Mouse (Mus musculus): ENCODE measurements around the gene Selenov. TPM values are rescaled to one million over a fixed set of nuclear protein-coding genes. Genes with fewer than 3 reads are reported as not detected.

The Selenov gene
- polyA plus RNA-seq, 1 experiment from 2014 or later, result not detected

DNA sequence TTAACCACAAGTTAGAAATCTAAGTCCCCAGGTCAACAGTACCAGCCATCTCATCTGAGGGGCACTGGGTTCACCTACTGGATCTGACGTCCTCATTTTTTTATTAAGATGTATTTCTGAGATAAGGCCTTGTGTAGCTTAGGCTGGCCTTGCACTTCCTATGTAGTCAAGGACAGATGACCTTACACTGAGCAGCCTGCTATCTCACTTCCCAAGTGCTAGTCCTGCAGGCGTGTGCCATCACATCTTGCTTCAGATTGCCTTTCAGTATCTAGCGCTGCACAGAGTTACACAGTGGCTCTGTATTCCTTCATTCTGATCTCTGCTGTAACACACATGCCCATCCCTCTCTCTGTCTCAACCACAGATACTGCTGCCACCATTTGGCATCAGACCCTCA lies 27.1 kb upstream of the Selenov start:
- H3K4me2 ChIP-seq, result no peak overlapping the region
- H3K9ac ChIP-seq, result no peak overlapping the region
- no peak for ATAC-seq (replicated peaks; ENCODE audit: insufficient number of reproducible peaks, insufficient read depth, low FRiP score, low read depth)
- peaks cover 90% of the 10 kb centered on the region for H3K36me3 ChIP-seq
- 83% methylated on average over 3 of the region's 3 CpGs for WGBS
- H3K4me1 ChIP-seq (replicated peaks), result no peaks in the 10 kb centered on the region
- no peaks in the 10 kb centered on the region for H3K9me3 ChIP-seq (replicated peaks)
- no peak overlapping the region for H3K4me3 ChIP-seq
- H3K27me3 ChIP-seq, result no peaks in the 10 kb centered on the region
- no peak overlapping the region for H3K27ac ChIP-seq

DNA sequence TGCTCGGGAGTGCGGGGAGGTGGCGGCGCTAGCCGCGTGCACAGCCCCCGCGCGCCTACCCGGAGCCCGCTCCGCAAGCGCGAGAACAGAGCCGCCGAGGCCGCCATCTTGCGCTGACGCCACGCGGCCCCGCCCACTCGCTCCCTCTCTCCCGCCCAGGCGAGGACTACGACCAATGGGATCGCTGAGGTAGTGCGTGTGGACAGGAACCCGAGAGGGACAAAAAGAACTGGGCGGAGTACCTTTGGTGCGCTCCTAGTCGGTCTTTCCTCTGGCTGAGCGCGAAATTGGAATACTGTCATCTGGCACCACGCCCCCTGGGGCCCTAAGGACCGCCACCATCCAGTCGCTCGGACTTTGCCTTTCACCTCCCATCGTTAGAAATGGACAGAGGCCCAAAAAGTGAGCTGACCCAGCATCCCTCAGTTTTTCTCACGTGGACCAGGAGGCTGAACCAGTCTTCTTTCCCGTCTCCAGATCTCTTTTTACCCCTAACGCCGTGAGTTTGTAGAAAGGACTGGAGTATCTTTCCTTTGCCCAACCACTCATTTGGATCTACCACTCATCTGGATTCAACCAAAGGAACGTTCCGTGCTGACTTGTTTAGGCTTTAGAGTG lies 21.0 kb upstream of the Selenov start, which contains the start of gene Timm50:
TSS of gene Timm50 (minus strand) at position 147 of the 618 bp plus-strand sequence.
- H3K4me3 ChIP-seq, result peak within 1 kb of the TSS; percentile 86
- peaks cover 61% of the 10 kb centered on the region for H3K36me3 ChIP-seq

DNA sequence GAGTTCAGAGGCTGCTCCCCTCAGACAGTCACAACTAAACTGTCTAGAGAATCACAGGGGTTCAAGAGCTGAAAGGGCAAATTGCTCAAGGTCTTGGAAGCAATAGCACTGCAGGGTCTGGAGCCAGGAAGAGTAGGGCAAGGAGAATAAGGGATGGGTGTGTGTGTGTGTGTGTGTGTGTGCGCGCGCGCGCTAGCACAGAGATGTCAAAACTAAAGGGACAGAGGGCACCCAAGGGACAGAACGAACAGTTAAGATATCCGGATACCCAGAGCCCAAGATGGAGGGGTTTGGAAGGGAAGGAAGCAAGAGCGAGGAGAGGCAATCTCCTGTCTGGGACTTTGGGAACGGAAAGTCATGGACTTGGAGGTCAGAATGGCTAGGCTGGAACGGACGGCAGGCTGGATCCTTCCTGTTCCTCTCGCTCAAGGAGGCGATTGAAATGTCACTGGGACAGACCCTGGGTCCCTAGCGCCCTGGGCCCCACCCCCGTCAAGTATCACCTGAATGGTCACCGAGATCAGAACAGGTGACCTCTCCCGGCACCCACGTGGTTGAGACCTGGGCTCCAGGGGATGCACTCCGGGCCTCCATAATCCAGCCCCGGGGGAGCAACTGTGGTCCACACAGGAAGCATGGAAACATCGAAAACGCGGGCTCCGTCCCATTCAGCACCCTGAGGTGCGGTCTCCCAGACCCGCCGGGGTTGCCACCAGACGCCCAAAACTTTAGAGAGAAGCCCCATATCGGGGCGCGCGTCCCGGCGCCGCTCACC lies 20.4 kb upstream of the Selenov start:
- ATAC-seq (replicated peaks; ENCODE audit: insufficient number of reproducible peaks, insufficient read depth, low FRiP score, low read depth), result peak; percentile 51
- H3K9ac ChIP-seq, result peak overlapping the region; percentile 94
- H3K4me3 ChIP-seq, result peak overlapping the region; percentile 86
- H3K27me3 ChIP-seq, result no peaks in the 10 kb centered on the region
- peaks cover 61% of the 10 kb centered on the region for H3K36me3 ChIP-seq
- H3K27ac ChIP-seq, result peak overlapping the region; percentile 75
- peak overlapping the region; percentile 89 for H3K4me2 ChIP-seq
- peaks cover 17% of the 10 kb centered on the region for H3K4me1 ChIP-seq (replicated peaks)
- H3K9me3 ChIP-seq (replicated peaks), result no peaks in the 10 kb centered on the region
- WGBS, result 3% methylated on average over 35 of the region's 35 CpGs

More for the DNA sequence above, 21.0 kb upstream of the Selenov start, which contains the start of gene Timm50:
- Histone ChIP-seq H3K4me2 (peak within 1 kb of the TSS; percentile 89), H3K27ac (peak within 1 kb of the TSS; percentile 75), H3K27me3 (no peaks in the 10 kb centered on the region), H3K9me3 (replicated peaks) (no peaks in the 10 kb centered on the region), H3K9ac (peak within 1 kb of the TSS; percentile 94), H3K4me1 (replicated peaks) (peaks cover 17% of the 10 kb centered on the region)
- ATAC-seq (replicated peaks; ENCODE audit: insufficient number of reproducible peaks, insufficient read depth, low FRiP score, low read depth), result peak; percentile 95
- WGBS, result under 1% methylated on average over 45 of the region's 45 CpGs

DNA sequence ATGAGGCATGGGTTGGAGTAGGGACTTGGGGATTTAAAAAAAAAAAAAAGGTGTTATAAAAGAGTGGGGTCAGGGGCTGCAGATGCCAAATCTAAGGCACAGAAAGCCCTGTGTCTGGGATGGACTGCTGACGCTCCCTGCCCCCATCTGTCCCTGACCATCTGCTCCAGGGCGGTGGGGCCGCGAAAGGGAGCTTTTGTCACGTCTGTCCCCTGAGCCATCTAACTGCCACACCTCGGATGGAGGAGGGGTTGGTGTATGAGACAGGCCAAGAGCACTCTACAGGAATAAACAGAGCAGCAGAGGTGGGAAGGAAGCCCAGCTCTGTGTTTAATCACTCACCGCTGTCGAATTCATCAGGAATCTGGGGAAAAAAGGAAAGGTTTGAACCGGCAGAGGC lies 18.8 kb upstream of the Selenov start:
- Histone ChIP-seq H3K36me3 (peaks cover 61% of the 10 kb centered on the region), H3K9ac (no peak overlapping the region), H3K4me1 (replicated peaks) (peaks cover 17% of the 10 kb centered on the region), H3K27me3 (no peaks in the 10 kb centered on the region), H3K4me3 (no peak overlapping the region), H3K4me2 (no peak overlapping the region), H3K27ac (no peak overlapping the region), H3K9me3 (replicated peaks) (no peaks in the 10 kb centered on the region)
- WGBS, result 65% methylated on average over 9 of the region's 9 CpGs
- ATAC-seq (replicated peaks; ENCODE audit: insufficient number of reproducible peaks, insufficient read depth, low FRiP score, low read depth), result no peak

DNA sequence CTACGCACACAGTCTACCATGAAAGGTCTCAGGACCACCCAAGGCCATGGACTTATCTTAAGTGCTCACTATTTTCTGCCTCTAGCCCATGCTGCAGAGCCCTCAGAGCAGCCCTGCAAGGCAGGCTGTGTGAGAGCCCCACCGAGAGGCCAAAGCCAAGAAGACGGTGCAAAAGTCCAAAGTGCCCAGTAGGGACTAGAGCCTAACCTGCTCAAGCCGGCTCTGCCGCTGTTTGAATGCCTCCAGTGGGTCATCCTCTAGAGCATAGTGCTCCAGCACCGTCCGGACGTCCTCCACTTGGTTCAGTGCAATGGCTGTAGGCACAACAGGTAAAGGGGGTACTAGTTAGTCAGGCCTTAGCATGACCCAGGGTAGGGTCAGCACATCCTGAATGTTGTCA lies 15.2 kb upstream of the Selenov start:
- peaks cover 21% of the 10 kb centered on the region for H3K27me3 ChIP-seq
- peaks cover 54% of the 10 kb centered on the region for H3K36me3 ChIP-seq
- no peak for ATAC-seq (replicated peaks; ENCODE audit: insufficient number of reproducible peaks, insufficient read depth, low FRiP score, low read depth)
- H3K9me3 ChIP-seq (replicated peaks), result no peaks in the 10 kb centered on the region
- H3K4me2 ChIP-seq, result no peak overlapping the region
- whole genome bisulfite sequencing, result 90% methylated on average over 8 of the region's 8 CpGs
- H3K4me1 ChIP-seq (replicated peaks), result peaks cover 22% of the 10 kb centered on the region
- H3K27ac ChIP-seq, result no peak overlapping the region
- H3K4me3 ChIP-seq, result no peak overlapping the region
- no peak overlapping the region for H3K9ac ChIP-seq

DNA sequence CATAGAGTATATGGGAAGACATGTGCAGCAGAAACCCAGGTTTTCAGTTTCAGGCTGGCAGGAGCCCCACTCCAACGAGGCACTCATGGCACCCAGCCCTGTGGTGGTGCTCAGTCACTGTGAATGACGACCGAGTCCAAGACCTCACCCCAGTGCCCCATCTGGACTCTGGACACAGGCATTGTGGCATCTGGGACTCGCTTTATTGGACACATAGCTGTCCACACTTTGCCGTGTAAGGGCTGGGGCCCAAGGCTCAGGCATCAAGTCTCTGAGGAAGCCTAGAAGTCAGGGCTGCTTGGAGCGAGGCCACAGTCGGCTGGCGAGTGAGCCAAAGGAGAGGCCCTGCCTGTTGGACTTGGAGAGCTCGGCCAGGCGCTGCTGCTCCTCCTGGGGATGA lies 14.7 kb upstream of the Selenov start:
- Histone ChIP-seq H3K27ac (no peak overlapping the region), H3K27me3 (peaks cover 27% of the 10 kb centered on the region), H3K4me2 (no peak overlapping the region), H3K9me3 (replicated peaks) (no peaks in the 10 kb centered on the region), H3K9ac (no peak overlapping the region), H3K4me3 (no peak overlapping the region), H3K36me3 (peaks cover 54% of the 10 kb centered on the region), H3K4me1 (replicated peaks) (peaks cover 17% of the 10 kb centered on the region)
- ATAC-seq (replicated peaks; ENCODE audit: insufficient number of reproducible peaks, insufficient read depth, low FRiP score, low read depth), result no peak
- 88% methylated on average over 10 of the region's 10 CpGs for WGBS

DNA sequence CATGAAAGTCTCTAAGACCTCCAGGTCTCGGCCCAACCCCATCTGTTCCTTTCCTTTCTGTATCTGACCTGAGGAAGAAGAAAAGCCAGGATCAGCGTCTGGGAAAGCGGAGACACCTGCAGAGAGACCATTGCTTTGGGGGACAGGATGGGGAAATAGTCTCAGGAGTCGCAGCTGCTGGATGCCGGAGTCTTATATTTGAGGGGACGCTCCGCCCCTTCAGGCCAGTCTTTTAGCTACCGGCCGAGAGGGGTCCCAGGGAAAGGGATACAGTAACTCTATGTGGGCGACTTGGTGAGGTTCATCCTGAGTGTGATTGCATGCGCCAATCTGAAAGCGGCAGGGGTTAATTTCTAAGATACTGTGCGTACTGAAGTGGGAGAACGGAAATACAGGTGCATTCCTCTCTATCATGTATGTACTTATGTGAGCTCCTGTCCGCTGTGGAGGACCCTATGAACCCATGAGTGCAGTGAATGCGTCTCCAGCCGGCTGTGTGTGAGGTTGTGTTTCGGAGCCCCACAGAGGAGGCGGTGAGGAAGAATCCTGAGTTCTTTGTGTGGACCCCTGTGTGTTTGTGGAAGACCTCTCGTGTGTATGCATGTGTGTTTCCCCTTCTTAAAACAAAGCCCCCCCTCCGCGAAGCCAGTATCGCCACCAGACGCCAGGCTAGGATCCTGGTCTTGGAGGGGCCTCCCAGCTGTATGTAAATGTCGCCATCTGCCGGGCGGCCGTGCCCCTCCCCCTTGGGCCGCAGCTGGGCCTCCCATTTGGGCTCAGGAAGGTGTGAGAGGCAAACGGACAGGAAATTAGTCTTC lies 10.8 kb upstream of the Selenov start, which contains the start of gene Dll3:
TSS of gene Dll3 (minus strand) at position 623 of the 818 bp plus-strand sequence.
- H3K27me3 ChIP-seq, result peaks cover 65% of the 10 kb centered on the region
- H3K9ac ChIP-seq, result peak within 1 kb of the TSS; percentile 35

DNA sequence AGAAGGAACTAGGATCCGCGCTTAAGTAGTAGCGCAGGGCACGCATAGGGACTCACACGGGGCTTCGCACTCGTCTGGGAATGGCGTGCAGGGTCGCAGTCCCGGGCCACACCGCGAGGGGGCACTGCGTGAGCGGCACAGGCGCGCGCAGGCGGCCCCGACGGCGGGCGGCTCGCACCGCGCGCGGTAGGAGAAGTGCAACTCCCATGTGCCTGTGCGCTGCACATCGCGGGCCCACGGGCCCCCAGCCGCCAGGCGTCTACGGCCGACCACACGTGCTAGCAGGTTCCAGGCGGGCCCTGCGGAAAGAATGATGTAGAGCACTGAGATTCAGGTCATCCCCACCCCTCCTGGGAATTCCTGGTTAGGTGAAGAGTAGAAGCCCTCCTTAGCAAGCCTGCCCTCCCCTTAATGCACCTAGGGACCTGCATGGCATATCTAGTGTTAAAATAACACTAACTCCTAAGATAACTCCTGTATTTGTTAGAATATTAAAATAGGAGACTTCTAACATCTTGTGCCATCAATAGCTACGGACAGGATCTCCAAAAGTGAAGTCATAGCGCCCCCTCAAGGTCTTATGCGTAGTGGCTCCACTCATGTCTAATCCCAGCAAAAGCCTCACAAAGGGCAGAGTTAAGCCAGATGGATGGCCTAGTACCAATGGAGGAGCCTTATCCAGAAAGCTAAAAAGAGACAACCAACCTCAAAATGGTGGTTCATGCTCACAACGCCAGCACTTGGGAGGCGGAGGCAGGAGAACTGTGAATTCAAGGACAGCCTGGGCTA lies 8.0 kb upstream of the Selenov start:
- Histone ChIP-seq H3K36me3 (no peaks in the 10 kb centered on the region), H3K4me2 (peak overlapping the region; percentile 19; the same call in 1 of the 2 replicates), H3K4me3 (0 out of 2 replicates have a peak overlapping the region, but pooled peaks have one; percentile 14), H3K27me3 (peaks cover 92% of the 10 kb centered on the region), H3K27ac (no peak overlapping the region), H3K4me1 (replicated peaks) (peaks cover 20% of the 10 kb centered on the region), H3K9ac (no peak overlapping the region), H3K9me3 (replicated peaks) (no peaks in the 10 kb centered on the region)
- ATAC-seq (replicated peaks; ENCODE audit: insufficient number of reproducible peaks, insufficient read depth, low FRiP score, low read depth), result no peak
- WGBS, result 34% methylated on average over 43 of the region's 43 CpGs

More for the DNA sequence above, 10.8 kb upstream of the Selenov start, which contains the start of gene Dll3:
- Histone ChIP-seq H3K4me2 (peak within 1 kb of the TSS; percentile 65), H3K4me3 (peak within 1 kb of the TSS; percentile 41), H3K4me1 (replicated peaks) (peaks cover 13% of the 10 kb centered on the region; the same call in 1 of the 2 replicates), H3K9me3 (replicated peaks) (no peaks in the 10 kb centered on the region), H3K27ac (no peak within 1 kb of the TSS), H3K36me3 (peaks cover 22% of the 10 kb centered on the region)
- ATAC-seq (replicated peaks; ENCODE audit: insufficient number of reproducible peaks, insufficient read depth, low FRiP score, low read depth), result 0 out of 2 replicates have a peak, but pooled peaks have one; percentile 51
- 3% methylated on average over 30 of the region's 30 CpGs for WGBS

DNA sequence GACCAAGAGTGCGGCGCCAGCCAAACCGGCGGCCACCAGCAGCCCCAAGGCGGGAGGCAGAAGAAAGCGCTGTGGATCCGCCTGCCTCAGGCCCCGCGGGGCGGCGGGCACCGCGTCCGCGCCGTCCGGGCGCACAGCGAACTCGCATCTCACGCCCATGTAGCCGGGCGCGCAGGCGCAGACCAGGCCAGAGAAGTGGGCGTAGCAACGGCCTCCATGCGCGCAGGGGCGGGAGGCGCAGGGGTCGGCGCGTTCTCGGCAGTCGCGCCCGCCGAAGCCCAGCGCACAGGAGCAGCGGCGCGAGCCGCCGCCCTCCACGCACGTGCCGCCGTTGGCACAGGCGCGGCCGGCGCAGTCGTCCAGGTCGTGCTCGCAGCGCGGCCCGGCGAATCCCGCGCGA lies 3.5 kb upstream of the Selenov start:
- Histone ChIP-seq H3K9me3 (replicated peaks) (no peaks in the 10 kb centered on the region), H3K27me3 (peaks cover 99% of the 10 kb centered on the region), H3K4me3 (peak overlapping the region; percentile 57), H3K4me1 (replicated peaks) (peaks cover 19% of the 10 kb centered on the region), H3K9ac (peak overlapping the region; percentile 46), H3K4me2 (peak overlapping the region; percentile 89), H3K36me3 (no peaks in the 10 kb centered on the region), H3K27ac (no peak overlapping the region)
- WGBS, result 6% methylated on average over 58 of the region's 63 CpGs
- peak; percentile 49; the same call in 1 of the 2 replicates for ATAC-seq (replicated peaks; ENCODE audit: insufficient number of reproducible peaks, insufficient read depth, low FRiP score, low read depth)

DNA sequence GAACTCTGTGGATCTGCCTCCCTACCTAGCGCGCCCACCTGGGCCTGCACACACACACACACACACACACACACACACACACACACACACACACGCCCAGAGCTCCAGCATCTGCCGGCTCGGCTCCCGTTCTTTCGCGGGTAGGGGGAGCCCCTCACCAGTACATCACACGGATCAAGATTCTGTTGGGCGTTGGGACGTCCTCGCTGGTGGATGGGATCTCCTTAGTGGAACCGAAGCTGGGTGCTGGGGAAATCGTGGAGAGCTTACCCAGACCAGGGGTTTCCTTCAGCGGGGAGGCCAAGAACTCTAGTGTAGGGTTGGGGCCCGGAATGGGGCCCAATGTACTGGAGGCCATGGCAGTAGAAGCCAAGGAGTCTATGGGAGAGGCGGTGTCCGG lies 821 bp downstream of the Selenov start:
- H3K27me3 ChIP-seq, result peaks cover 70% of the 10 kb centered on the region
- H3K4me1 ChIP-seq (replicated peaks), result peaks cover 19% of the 10 kb centered on the region
- H3K9me3 ChIP-seq (replicated peaks), result no peaks in the 10 kb centered on the region
- H3K27ac ChIP-seq, result no peak overlapping the region
- peak overlapping the region; percentile 59 for H3K4me2 ChIP-seq
- ATAC-seq (replicated peaks; ENCODE audit: insufficient number of reproducible peaks, insufficient read depth, low FRiP score, low read depth), result no peak
- 0 out of 2 replicates have a peak overlapping the region, but pooled peaks have one; percentile 22 for H3K9ac ChIP-seq
- H3K36me3 ChIP-seq, result no peaks in the 10 kb centered on the region
- H3K4me3 ChIP-seq, result peak overlapping the region; percentile 38
- WGBS, result 1% methylated on average over 18 of the region's 18 CpGs
